Mouse (Mus musculus) lung, postnatal 36 days (tissue): ENCODE results near the gene Apol8.

Experiments used
- DNase-seq: peaks from one replicate; pipeline ENCODE4 v3.0.0; 2022; ENCODE audit warnings: mixed read lengths

The Apol8 gene

DNA sequence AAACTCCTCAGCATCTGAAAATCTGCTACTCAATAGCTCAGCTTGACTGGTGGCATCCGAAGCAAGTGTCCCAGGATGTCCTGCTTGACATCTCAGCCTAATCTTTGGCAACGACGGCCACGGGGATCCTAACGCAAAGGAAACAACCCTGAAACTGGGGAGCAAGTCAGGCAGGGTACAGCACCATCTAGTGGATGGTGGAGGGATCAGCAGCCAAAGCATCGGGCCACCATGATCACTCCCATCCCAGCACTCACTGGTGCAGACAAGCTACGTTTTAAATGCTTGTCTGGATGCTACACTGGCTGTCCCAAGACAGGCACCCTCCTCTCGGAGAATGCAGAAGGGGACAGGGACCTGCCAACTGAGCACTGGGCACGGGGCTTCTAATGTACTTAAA lies at the start of gene Apol8:
TSS of gene Apol8 (minus strand) at position 156 of the 400 bp plus-strand sequence.
- peak; percentile 65 for DNase-seq

DNA sequence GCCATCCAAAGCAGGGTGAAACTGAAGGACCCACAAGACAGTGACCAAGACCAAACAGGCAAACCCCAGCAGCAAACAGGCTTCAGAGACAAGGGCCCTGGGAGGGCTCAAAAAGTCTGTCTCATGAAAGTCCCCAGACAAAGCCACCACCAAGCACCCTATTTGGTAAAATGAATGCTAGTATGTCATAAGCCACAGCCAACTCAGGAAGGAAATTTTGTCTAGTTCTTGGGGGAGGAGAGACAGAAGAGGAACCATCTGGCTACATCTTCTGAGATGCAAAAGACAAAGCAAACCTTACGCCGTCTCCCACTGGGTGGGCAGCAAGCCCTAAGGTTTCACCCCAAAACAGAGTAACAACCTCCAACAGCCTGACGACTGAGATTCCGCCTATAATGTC lies 48.9 kb upstream of the Apol8 start:
- peak; percentile 40 for DNase-seq

GRCm38 (mm10) chr15:77804949-77805348 lies 48.1 kb upstream of the Apol8 start:
- no peak for DNase-seq

GRCm38 (mm10) chr15:77804460-77804859 lies 47.7 kb upstream of the Apol8 start:
- DNase-seq, result no peak

DNA sequence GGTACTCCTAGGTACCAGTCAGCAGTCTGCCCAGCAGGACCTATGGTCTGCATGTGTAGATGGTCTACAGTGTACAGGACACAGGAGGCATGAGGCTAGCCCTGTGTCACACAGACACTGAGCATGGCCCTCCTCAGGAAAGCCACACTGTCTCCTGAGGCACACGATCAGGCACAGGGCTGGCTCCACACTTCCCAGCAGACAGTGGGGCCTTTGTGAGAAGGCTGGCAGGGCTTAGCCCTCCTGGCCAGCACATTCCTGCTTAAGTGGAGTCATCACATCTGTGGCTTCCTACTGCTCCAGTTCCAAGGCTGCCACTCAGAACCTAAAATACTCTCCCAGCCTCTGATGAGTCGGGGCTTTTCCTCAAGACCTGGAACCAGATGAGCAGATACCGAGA lies 46.9 kb upstream of the Apol8 start:
- no peak for DNase-seq

DNA sequence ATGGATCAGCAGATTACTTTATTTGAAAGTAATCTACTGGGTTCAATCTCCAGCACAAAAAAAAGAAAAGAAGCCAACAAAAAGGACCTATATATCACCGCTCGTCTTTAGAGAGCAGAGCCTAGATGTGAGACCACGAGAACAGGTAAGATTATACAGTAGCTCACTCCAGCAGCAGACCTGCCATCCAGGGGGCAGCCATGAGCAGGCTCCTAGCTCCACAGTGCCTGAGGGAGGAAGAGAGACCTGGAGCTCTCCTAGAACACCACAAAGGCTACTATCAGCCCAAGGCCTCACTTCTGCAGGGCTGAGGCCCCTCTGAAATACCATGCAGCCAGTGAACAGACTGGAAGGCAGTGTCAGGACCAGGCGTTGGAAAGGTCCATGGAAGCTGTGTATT lies 46.2 kb upstream of the Apol8 start:
- peak; percentile 59 for DNase-seq

DNA sequence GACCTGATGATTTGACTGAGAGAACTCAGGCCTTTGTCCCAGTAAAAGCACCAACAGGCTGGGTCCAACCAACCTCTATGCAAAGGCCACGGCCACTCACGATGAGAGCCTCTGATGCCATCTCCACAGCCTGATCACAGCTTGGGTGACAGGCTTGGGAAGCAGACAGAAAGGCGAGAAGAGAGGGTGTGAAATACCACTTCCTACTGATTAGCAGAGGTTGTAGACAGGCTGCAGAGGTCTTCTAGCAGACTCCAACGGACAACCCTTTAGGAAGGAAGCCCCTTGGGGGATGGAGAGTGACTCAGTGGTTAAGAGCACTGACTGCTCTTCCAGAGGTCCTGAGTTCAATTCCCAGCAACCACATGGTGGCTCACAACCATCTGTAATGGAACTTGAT lies 44.4 kb upstream of the Apol8 start:
- no peak for DNase-seq

DNA sequence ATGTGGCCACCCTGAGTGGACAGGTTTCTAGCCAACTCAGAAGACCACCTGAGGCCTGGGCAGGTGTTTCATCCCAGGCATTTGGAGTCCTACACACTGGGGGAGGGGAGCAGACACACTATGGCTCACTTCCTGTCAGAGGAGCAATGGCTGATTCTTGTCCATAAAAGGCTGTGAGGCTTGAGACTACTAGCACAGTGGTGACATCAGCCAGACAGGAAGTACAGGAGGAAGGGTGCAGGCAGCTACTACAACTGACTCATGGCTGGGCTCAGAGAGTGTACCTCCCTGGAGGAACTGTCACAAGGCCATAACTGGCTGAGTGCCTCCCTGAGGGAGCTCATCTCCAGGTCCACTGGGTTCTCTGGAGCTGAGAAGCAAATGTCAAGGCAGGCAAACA lies 43.7 kb upstream of the Apol8 start:
- DNase-seq, result peak; percentile 94

DNA sequence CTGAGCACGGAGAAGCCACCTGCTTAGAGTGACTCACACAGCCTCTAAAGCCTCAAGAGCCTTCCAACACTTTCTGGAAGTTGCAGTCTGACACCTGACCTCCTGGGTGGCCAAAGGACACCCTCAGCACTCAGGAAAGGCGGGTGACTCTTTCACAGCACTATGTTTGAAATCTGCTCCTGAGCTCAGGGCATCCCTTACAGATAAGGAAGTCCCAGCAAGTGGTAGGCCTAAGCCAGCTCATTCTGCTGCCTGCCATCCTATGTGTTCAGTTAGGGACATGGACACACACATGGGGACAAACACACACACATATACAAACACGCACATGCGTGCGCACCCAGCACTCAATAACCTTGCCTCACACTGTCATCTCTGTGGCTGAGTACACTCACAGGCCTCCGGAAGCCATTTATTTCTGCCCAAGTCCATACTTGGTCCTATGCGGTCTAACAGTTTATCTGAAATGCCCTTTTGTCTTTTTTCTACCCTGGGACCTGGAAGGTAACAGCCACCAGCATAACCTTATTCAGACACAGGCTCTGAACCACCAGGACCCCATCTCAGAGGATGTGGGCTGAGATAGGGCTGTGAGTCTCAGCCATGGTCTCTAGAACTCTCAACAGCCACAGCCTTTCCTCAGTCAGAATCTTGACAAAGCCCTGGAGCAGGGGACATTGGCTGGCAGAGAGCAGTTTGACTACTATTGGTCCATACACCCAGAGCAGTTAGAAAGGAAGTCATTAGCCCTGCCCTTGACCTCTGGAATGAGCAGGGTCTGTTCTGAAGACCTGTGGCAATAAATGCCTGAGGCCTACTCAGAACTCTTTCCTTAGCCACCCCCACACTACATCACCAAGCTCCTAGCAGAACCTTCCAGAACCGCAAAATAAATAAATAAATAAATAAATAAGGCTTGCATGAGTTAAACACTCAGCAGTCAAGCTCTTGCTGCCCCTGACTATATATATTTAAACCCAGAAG lies 43.0 kb upstream of the Apol8 start:
- no peak for DNase-seq

DNA sequence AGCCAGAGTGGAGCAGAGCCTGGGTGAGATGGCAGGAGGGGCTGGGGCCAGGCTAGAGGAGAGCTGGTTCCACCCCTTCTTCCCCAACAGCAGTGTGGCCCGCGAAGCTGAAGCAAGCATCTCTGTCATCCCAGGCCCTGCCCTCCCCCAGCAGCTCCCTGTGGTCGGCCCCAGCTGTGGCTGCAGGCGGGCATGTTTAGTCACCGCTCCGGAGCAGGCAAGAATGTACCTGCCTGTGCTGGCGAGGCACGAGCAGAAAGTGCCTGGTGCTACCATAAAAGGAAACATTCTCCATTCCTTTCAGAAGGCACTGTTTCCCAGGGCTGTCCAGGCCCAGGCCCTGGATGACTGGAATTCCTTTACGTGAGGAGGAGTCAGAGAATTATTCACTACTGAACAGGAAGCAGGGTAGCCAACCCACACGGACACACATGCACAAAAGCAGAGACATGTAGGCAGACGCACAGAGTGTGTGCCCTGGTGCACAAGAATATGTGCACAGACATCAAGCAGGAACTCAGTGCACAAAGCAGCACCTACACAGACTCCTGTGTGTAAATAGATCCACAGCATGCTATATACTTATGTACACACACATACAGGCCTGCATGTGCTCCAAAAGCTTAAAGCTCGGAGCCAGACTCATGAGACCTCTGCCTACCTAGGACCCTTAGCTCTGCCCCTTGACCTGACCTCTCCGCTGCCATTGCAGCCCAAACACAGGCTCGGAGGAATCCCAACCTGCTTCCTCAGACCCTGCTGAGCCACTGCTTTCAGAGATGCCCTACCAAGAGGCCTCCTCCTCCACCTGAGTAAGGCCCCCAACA lies 42.1 kb upstream of the Apol8 start:
- DNase-seq, result peak; percentile 66

GRCm38 (mm10) chr15:77797609-77798411 lies 41.0 kb upstream of the Apol8 start:
- DNase-seq, result peak; percentile 71

GRCm38 (mm10) chr15:77796409-77797035 lies 39.7 kb upstream of the Apol8 start:
- no peak for DNase-seq

GRCm38 (mm10) chr15:77794908-77795356 lies 38.1 kb upstream of the Apol8 start:
- DNase-seq, result no peak

- no peak for DNase-seq
Observed at GRCm38 (mm10) chr15:77794138-77794907, 37.5 kb upstream of the Apol8 start.

GRCm38 (mm10) chr15:77793554-77793953 lies 36.8 kb upstream of the Apol8 start:
- DNase-seq, result no peak

- DNase-seq, result no peak
Observed at GRCm38 (mm10) chr15:77793094-77793493, 36.3 kb upstream of the Apol8 start.

DNA sequence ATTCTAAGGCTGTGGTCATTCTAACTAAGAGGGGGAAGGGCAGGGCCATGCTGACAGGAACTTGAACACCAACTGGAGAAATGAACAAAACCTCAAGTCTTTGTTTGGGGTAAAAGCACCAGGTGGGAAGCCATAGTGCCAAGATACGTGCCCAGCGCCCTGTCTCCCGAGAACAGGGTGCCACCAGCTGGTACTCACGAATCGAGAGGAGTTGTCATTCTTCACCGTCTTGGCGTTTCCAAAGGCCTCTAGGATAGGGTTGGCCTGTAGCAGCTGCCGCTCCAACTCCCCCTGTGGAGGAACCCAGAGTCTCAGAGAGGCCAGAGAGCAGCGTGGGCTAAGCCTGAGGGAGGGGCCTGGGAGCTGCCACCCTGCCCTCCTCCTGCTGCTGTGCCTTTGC lies 35.3 kb upstream of the Apol8 start:
- DNase-seq, result no peak

DNA sequence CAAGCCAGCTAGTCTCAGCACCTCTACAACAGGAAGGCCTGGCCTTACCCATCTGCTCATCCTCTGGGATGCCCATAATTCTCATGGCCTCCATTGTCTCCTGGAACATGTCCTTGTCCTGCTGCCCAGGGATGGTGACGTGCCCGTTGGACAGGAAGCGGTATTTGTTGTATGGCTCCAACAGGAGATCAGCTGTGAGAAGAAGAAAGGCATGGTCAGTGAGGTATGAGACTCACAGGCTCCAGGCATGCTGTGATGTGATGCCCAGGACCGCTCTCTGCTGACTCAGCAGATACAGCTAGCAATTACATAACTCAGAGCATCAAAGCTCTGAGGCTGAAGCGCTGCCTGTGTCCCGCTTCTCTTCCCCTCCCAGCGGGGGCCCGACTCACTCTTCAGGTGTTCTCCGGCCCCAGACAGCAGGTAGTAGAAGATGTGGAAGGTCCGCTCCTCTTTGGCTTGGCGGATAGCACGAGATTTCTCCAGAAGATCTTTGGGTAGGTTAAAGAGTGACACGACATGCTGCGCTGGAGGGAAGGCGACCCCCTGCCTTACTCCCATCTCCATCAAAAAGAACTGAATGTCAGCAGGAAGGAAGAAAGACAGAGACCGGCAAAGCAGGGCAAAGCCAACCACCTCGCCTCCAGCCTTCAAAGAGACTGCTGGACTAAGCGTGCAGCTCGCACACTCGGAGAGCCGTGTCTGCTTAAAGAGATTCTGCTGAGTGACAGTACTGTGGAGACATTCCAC lies 34.0 kb upstream of the Apol8 start:
- peak; percentile 57 for DNase-seq

DNA sequence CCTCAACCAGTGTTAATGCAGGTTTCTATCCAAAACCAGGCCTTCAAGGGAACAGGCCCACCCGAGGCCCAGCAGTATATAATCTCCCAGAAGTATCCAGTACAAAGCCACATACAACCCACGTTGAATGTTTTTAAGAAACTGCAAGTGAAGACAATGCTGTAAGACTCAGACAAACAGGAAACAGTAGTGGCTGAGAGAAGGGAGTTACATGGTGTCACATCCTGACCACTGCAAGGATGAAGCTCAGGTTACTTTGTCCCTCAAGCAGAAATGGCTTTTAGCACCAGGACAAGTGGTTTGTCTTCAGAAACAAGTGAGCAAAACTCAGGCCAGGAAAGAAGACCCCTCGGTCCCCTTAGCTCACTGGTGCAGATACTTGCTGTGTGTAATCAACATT lies 32.4 kb upstream of the Apol8 start:
- DNase-seq, result no peak

GRCm38 (mm10) chr15:77788356-77788755 lies 31.6 kb upstream of the Apol8 start:
- DNase-seq, result no peak

- DNase-seq, result no peak
Observed at GRCm38 (mm10) chr15:77785807-77786206, 29.0 kb upstream of the Apol8 start.
